Mouse (Mus musculus) cerebellum, adult 2 months (tissue): ENCODE results near the gene Arid3c.

Experiments
- CTCF ChIP-seq: fragments of 200-500 bp; IDR thresholded peaks from 2 replicates; pipeline ENCODE4 v1.5.1; 2011; ENCODE audit warnings: low read depth, mild to moderate bottlenecking, control low read depth, low read length, moderate library complexity, borderline replicate concordance; ENCODE audit not compliant: insufficient read depth
- POLR2A ChIP-seq: fragments of 200-500 bp; IDR thresholded peaks from 2 replicates; pipeline ENCODE4 v1.6.1; 2011; ENCODE audit warnings: low read length, control low read depth, borderline replicate concordance; ENCODE audit not compliant: insufficient read depth

DNA sequence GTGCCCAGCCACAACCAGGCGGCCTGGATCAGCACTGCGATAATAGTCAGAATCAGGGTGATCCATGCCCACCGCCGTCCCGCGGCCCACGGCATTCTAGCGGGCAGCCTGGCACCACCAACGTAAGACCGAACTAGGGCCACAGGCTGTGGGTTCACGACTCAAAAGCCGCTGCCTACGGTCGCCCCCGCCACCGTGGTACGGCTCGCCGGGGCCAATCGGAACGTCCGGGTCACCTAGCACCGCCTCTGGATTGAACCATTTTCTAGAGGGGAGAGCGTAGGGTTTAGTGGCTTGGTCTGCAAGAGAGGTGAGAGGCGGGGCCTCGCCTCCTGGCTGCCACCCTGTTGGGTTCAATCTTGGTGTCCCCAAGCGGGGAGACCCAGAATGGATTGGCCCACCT, 10.2 kb upstream of the Arid3c start:
- TF ChIP-seq POLR2A = peak; percentile 93
- no peak for TF ChIP-seq CTCF
